Mouse (Mus musculus) lung, postnatal 25 days (tissue): ENCODE measurements around the gene Kat6b.

ENCODE experiments used
- DNase-seq: peaks from one replicate; pipeline ENCODE4 v3.0.0; 2022; ENCODE audit warnings: low spot score

Kat6b gene

GRCm38 (mm10) chr14:21560481-21561209 is 79.4 kb downstream of the Kat6b start:
- no peak for DNase-seq

DNA sequence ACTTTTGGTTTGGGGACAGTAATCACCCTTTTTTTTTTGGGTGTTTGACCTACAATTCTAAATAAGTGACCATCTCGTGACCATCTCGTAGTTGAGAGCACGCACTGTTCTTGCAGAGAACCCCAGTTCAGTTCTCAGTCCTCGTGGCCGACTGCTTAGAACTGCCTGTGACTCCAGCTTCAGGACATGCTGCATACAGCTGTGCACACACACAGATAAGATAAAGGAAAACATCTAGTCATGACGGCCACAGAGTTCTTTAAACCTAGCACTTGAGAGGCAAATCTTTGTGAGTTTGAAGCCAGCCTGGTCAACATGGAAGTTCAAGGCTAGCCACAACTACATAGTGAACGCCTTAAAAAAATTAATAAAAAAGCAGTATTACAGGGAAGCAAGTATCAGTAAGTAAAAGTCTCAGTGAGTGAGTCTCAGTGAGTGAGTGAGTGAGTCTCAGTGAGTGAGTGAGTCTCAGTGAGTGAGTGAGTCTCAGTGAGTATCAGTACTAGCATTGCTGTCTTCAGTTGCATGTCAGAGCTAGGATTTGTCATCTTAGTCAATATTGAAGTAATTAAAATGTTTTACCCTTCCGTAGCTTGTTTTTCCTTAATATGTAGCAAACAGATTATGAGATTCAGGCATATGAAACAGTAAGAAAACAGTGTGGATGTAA is 80.3 kb downstream of the Kat6b start:
- no peak for DNase-seq

GRCm38 (mm10) chr14:21563584-21564118 is 82.4 kb downstream of the Kat6b start:
- no peak for DNase-seq

DNA sequence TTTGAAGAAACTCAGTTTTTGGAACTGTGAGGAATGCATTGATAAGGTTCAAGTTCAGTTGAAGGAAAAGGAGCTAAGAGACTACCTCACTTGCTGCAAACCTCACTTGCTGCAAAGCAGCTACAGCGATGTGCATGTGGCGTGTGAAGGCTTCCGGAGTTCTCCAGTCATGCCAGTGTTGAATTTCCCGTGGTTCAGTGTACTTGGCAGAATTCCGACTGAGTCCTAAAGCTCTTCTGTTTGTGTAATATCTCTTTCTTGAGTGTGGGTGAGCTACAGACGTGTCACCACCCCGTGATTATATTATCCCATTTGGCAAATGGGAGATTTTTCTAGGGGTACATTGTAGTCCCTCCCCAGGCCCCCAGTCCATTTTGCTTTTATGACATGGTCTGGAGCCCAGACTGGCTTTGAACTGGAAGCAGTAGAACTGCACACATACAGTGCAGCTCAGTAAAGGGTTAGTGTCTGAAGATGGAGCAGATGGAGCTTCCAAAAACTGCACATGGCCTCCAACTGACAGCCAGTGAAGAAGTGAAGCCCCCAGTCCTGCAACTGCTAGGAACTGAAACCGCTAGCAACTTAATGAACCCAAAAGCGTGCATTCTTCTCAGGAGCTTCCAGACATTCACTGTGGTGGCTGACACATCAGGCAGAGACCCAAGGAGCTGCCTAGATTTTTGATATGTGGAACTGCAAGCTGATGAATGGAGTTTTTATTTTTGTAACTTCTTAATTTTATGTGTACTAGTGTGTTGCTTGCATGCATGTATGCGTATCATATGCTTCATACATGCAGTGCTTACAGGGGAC is 84.5 kb downstream of the Kat6b start:
- DNase-seq = no peak

- DNase-seq = no peak
Observed at GRCm38 (mm10) chr14:21567293-21567984, 86.2 kb downstream of the Kat6b start.

- DNase-seq = no peak
Observed at GRCm38 (mm10) chr14:21568821-21569220, 87.6 kb downstream of the Kat6b start.

DNA sequence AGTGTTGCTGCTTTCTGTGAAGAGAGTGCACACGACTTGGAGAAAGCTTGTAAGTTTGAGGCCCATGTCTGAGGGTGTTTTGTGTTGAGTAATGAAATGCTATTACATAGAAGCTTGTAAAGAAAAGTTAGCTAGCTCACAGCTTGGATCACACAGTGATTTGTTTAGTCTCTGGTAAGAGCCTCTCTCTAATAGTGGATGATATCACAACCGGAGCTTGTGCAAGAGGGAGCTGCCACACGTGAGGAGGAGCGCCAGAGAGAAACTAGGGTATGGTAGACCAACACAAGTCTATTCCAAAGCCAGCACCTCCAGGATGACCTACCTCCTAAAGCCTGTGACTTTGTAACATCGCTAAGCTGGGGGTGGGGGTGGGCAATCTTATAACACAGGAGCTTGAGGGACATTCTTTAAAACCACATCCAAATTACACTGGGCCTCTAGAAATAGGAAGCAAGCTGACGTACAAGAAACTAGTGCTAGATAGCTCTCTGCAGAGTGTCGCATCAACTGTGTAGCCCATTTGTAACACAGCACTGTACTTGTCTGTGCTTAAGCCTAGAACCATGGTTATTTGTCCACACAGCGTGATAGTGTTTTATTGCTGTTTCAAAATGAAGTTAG is 93.6 kb downstream of the Kat6b start:
- no peak for DNase-seq

DNA sequence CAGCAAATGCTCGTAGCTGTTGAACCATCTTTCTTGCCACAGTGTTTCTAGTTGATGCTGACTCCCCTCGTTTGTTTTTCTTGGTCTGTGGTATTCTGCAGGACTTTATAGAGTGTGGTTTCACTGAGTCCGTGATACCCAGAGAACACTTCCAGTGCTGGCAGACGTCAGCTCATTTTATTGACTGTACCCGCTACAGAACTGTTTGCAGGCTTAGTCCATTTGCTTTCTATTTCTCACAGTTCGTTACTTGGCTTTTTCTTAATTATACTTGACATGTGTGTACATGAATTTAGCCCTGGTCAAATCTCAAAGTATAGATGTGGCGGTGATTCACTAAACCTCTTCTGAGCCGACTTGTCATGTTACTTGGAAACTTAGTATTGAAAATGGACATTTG is 95.6 kb downstream of the Kat6b start:
- no peak for DNase-seq

DNA sequence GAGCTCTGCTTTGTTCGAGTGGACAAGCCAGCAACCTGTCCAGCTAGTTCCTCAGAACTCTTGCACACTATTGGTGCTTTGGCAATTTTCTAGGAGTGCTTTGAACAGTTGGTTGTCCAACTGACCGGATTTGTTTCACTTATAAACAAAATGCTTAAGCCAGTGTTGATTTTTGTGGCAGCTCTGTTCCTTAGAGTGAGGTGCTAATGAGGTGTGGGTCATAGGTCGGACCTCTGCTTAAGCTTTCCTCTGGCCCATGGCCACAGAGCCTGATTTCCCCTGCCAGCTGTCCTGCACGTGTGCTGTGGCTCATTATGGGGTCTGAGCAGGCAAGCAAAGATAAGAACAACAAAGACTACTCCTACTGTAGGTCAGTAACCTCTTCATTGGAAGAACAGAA is 100.0 kb downstream of the Kat6b start:
- DNase-seq = peak; percentile 35

DNA sequence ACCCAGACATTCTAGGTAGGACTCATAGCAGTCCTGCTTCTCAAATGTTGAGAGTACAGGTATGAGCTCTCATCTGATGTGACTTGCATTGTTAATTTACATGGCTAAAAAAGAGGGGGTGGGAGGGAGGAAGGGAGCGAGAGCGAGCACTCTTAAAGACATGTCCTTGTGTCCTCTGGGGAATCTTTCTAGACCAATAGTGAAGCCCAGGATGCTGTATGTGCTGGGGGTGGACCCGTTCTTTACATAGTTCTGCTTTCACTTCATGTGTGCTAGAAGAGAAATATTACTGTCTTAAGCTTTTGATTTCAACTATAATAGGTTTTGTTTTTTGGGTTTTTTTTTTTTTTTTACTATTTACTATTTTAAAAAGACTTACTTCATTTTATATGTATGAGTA is 101.1 kb downstream of the Kat6b start:
- no peak for DNase-seq

- no peak for DNase-seq
Observed at GRCm38 (mm10) chr14:21583051-21583450, 101.8 kb downstream of the Kat6b start.

GRCm38 (mm10) chr14:21583868-21584267 is 102.6 kb downstream of the Kat6b start:
- no peak for DNase-seq

DNA sequence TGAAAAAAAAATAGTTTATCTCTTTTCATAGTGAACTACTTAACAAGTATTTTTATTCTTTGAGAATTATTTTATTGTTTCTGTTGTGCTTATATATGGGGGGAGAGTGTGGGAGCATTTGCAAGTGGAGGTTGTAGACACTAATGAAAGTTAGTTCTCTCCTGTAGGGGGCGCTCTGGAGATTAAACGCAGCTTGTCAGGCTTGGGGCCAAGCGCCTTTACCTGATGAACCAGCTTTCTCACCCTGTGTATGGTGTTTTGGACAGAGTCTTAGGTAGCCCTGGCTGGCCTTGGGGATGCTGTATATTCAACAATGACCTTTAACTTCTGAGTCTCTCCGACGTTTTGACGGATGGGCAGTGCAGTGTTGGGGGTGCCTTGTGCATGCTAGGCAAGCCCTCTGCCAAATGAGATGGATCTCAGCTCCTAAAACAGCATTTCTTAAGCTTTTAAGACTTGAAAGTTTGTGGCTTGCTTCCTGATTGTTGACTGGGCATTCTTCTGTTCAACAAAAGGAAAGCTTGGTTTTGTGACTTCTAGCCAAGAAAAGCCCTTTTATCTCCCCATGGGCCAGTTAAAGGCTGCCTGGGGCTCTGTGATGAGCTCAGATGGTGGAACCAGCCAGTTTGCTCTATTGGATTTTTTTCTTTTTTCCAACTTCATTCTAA is 103.4 kb downstream of the Kat6b start:
- no peak for DNase-seq

DNA sequence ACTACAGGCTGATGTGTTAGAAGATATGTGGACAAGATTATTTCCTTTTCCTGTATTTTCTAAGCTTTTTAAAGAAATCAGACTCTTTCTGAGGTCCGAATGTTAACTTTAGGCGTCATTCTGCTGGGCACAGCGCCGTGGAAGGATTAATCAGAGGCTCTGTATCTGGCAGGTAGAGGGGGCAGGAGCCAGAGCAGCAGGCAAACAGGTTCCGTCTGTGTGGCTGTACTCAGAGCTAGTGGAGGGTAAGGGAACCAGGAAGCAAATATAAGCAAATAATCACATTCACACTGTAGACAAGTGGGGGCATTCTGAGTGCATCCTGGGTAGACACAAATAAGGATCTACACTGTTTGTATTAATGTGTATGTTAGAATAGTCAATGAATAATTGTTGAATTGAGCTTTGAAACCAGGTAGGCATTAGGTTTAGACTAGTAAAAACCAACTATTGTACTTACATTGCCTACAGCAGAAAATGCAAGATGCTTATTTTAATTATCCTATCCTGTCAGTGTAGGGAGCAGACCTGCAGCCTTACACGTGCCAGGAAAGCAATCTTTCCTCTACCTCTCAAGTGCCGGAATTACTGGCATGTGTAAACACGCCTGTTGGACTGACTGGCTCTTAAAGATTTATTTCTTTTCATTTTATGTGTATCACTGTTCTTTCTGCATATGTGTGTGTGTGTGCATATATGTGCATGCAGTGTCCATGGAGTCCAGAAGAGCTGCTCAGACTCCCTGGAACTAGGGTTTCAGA is 104.4 kb downstream of the Kat6b start:
- no peak for DNase-seq

- DNase-seq = no peak
Observed at GRCm38 (mm10) chr14:21586481-21587118, 105.4 kb downstream of the Kat6b start.

- no peak for DNase-seq
Observed at GRCm38 (mm10) chr14:21587931-21588330, 106.7 kb downstream of the Kat6b start.

DNA sequence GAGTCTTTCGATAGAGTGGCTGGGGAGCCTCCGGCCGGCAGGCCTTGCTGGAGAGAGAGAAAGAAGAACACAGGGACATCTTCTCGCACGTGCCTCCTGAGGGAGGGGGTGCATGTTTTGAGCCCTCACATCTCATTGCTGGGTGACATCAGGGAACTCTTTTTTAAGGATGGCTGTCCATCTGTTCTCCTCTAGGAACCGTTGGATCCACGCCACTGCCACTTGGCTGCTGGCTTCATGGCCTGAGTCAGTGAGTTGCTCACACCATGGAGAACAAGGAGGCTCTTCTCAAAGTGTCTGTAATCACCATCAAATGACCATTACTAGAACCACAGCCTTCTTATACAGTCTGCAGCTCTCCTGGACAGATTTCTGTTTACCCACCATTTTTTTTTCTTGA is 108.4 kb downstream of the Kat6b start:
- DNase-seq = no peak

GRCm38 (mm10) chr14:21590205-21590604 is 109.0 kb downstream of the Kat6b start:
- DNase-seq = no peak

- DNase-seq = no peak
Observed at GRCm38 (mm10) chr14:21592152-21592551, 110.9 kb downstream of the Kat6b start.
